Mouse (Mus musculus) layer of hippocampus, postnatal 10 days (tissue): Measurements from ENCODE around the gene Olfr1124. TPM values are rescaled to one million over a fixed set of nuclear protein-coding genes. Genes with fewer than 3 reads are reported as not detected.
"Not testable (repeated sequence)": the region's sequence is repeated elsewhere in the genome, so short reads cannot be mapped to it uniquely, and the experiment has no call there.

Experiments used
- DNase-seq, 2 experiments: peaks; one replicate each; pipeline ENCODE4 v3.0.0; 2021; ENCODE audit warnings: low spot score in 2 of 2
- long read RNA-seq: library from polyadenylated mRNA; stranded (forward); transcript quantifications from one replicate; pipeline ENCODE4 v2.0.0, GENCODE M21; 2023
- total RNA-seq, 2 experiments: library from RNA; stranded (reverse); gene quantifications; 2 replicates each; pipeline ENCODE4 v1.2.3; 2021

The Olfr1124 gene
- not detected for total RNA-seq
- long read RNA-seq: 0 reads

DNA sequence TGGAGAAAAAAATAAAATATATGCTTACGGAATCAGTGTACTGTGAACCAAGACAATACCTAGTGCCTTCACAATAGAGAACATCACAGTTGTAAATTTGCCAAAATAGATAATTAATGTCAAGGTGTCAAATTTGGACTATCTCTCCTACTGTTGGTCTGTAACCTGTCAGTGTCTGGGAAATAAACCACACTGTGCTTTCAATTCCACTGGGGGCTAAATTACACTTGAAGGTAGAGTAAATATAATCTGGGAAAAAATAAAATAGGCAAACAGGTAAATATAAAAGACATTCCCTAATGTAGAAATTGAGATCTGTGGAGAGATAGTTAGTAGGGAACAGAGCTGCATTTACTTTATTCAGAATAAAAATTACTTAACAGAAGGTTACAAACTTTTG is at the start of gene Olfr1124:
Gene Olfr1124, plus strand, starts transcription at position 301 of the 400 bp plus-strand sequence.
- no peak for DNase-seq

DNA sequence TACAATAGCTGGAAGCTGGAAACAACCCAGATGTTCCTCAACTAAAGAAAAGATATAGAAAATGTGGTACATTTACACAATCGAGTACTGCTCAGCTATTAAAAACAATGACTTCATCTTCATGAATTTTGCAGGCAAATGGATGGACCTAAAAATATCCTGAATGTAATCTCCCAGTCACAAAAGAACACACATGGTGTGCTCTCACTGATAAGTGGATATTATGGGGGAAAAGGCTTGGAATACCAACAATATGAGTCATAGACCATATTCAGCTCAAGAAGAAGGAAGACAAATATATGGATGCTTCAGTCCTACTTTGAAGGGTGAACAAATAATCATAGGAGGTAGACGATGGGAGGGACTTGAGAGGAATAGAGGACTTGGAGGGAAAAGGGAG is 46.1 kb upstream of the Olfr1124 start:
- no peak for DNase-seq

DNA sequence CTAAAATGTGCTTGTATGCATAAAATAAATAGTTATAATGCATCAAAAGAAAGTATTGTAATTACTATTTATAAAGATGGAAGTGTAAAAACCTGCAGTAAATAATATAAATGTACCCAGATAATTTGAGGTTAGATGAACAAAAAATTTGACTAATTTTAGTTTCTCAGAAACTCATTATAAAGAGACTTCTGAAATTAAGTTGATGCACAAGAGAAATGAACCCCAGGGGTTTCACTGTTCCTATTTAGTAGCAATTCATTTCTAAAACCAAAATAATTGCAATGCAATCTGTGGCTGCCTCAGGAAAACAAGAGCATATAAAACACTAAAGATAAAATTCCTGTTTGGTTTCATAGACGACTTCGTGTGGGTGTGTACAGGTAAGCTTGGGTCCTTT is 44.5 kb upstream of the Olfr1124 start, which contains the start of gene Olfr1122:
Gene Olfr1122, plus strand, starts transcription at position 301 of the 400 bp plus-strand sequence.
- no peak for DNase-seq

DNA sequence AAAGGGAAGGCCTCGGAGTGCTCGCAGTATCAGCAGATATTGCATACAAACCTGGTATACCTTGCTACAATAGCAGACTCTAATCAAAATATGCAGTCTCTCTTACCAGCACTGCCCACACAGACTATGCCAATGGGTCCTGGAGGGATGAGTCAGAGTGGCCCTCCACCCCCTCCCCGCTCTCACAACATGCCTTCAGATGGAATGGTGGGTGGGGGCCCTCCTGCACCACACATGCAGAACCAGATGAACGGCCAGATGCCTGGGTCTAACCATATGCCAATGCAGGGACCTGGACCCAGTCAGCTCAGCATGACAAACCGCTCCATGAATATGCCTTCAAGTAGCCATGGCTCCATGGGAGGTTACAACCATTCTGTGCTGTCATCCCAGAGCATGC is 36.5 kb upstream of the Olfr1124 start:
- DNase-seq: not testable (repeated sequence)

DNA sequence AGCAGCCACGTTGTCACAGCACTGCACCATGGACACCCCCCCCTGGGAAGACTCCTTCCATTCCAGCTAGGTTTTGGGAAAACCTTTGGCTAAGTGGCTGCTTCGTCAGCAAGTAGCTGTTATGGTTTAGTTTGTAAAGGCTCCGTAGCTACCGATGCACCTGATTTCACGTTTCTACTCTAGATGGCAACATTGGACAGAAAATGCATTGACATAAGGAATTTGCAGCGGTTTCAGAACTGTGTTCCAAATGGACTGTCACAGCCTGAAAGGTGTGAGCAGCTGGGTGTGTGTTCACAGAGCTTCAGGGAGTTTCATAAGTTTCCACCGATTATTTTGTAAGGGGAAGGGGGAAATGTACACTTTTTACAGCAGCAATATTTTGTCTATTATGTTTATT is 35.4 kb upstream of the Olfr1124 start:
- DNase-seq: not testable (repeated sequence)

- no peak for DNase-seq
These were observed 13.7 kb upstream of the Olfr1124 start, which contains the start of gene Olfr1123 for GRCm38 (mm10) chr2:87416335-87416734. Gene Olfr1123, plus strand, starts transcription at chr2:87416635.

DNA sequence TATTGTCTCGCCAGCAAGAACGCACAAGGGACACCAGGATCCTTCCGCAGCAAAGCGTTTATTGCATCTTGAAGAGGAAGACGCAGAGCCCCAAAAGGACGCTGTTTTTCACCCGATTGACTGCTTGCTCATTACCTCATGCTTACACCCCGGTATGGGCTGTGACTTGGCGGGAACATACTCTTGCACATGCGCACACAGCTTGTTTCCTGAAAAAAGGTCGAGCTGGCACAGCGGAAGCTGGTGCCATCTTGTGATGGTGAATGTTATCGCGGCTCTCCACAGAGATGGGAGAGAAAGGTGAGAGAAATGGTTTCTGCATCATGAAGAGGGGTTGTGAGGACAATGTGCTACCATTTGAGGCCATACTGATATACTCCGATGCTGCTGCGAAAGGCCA is 7.7 kb downstream of the Olfr1124 start:
- no peak for DNase-seq

DNA sequence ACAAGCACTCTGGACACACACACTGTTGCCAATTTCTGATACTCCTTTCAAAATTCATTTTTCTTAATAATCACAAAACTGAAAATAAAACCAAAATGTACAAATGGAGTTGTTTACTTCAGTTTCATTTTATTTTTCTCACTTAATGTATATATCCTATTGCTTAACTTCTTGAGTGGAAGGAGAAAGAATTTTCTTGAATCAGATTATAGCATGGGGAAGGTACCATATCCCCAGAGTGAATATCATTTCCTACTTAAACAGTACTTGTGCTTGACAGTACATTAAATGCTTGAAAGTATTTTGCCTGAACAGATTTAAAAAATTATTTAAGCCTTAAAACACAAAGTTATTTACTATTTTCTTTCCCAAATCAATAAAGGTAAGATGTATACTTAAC is 23.6 kb downstream of the Olfr1124 start, which contains the start of gene Olfr1126:
Gene Olfr1126, plus strand, starts transcription at position 301 of the 400 bp plus-strand sequence.
- DNase-seq: no peak

DNA sequence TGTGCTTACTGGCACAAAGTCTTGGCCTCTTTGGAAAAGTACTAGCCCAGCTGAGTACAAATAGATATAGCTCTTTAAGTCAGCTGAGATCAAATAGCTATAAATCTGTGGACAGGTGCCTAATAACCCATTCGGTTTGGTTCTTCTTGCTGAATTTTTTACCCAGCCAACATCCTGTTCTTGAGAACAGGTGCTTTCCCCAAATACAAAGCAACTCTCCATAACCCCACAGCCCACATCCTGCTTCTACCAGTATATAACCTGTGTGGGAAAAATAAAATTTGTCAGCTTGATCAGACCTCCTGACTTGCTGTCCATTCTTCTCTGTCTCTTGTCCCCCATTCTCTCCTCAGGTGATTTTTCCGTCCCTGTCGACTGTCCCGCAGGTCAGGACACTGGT is 31.7 kb downstream of the Olfr1124 start:
- DNase-seq: no peak

DNA sequence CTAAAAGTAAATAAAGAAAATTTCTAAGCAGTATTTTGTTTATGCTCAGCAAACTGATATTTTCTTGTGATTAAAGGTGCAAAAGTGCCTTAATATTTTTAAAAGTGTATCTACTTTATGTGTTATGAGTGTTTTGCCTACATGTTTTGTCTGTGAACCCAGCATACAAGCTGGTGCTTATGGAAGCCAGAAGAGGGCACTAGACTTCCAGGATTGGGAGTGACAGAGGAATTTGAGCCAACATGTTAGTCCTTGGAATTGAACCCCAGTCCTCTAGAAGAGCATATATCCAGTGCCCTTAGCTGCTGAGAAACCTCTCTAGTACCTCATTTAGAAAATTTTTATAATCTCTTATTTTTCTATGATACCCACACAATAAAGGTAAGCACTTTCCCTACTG is 50.1 kb downstream of the Olfr1124 start:
- no peak for DNase-seq

DNA sequence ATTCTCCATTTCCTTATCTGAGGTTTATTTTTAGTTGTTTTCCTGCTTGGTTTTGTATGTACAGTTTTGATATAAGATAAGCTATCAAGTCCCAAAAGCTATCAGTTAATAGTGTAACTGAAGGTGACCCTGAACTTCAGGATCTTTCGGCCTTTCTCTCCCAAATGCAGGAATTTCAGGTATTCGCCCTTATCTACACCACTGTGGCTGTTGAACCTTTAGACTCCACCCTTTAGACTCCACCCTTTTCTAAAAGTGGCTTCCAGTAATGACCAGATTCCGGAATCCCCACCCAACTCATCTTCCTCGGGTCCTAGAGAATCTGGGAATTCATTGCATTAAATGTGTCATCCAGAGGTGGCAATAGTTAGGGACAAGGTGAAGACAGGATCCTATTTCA is 51.1 kb downstream of the Olfr1124 start:
- no peak for DNase-seq

GRCm38 (mm10) chr2:87482276-87482675 is 52.2 kb downstream of the Olfr1124 start:
- DNase-seq: no peak

Other genes starting within 250 kb of the Olfr1124 start
- gene Olfr1112, start 242.5 kb upstream of the Olfr1124 start, total RNA-seq: not detected
- gene Olfr1113, start 221.3 kb upstream of the Olfr1124 start, total RNA-seq: not detected
- not detected for gene Olfr1115, start 182.3 kb upstream of the Olfr1124 start, total RNA-seq
- gene Olfr1116, start 162.7 kb upstream of the Olfr1124 start, total RNA-seq: not detected
- not detected for gene Olfr1118, start 122.7 kb upstream of the Olfr1124 start, total RNA-seq
- not detected for gene Olfr1120, start 75.5 kb upstream of the Olfr1124 start, total RNA-seq
- not detected for gene Olfr1121, start 60.4 kb upstream of the Olfr1124 start, total RNA-seq
- gene Olfr1122, start 44.4 kb upstream of the Olfr1124 start, total RNA-seq: not detected
- gene Olfr1123, start 13.6 kb upstream of the Olfr1124 start, total RNA-seq: not detected
- not detected for gene Olfr1126, start 23.7 kb downstream of the Olfr1124 start, total RNA-seq
- not detected for gene Pramel7, start 66.8 kb downstream of the Olfr1124 start, total RNA-seq
- not detected for gene Pramel6, start 76.3 kb downstream of the Olfr1124 start, total RNA-seq
- not detected for gene Olfr153, start 101.5 kb downstream of the Olfr1124 start, total RNA-seq
- gene Olfr1128, start 115.3 kb downstream of the Olfr1124 start, total RNA-seq: not detected
- gene Olfr1129, start 143.6 kb downstream of the Olfr1124 start, total RNA-seq: not detected
- not detected for gene Olfr1130, start 175.9 kb downstream of the Olfr1124 start, total RNA-seq
- not detected for gene Olfr1131, start 196.8 kb downstream of the Olfr1124 start, total RNA-seq
- gene Olfr1132, start 207.3 kb downstream of the Olfr1124 start, total RNA-seq: not detected
- not detected for gene Olfr1133, start 217.1 kb downstream of the Olfr1124 start, total RNA-seq
- not detected for gene Olfr1134, start 228.2 kb downstream of the Olfr1124 start, total RNA-seq
- not detected for gene Olfr1135, start 243.4 kb downstream of the Olfr1124 start, total RNA-seq